Mouse (Mus musculus) liver, embryonic 14.5 days (tissue): ENCODE measurements around the gene 4933428G20Rik.

Experiments
- CTCF ChIP-seq: IDR thresholded peaks from 2 replicates; pipeline ENCODE4 v1.5.1; 2016; ENCODE audit warnings: antibody characterized with exemption, low read depth, control low read depth
- EP300 ChIP-seq: IDR thresholded peaks from 2 replicates; pipeline ENCODE4 v1.6.1; 2016; ENCODE audit warnings: antibody characterized with exemption, low read depth

- TF ChIP-seq CTCF, result no peak
- no peak for TF ChIP-seq EP300
Measured at GRCm38 (mm10) chr11:97461307-97461820, 38.8 kb downstream of the 4933428G20Rik start.
